Mouse (Mus musculus) cerebellum, adult 2 months (tissue): ENCODE measurements at regions not wholly inside any gene's neighbourhood (a gene's known extent, or its start where the extent isn't known, plus 50 kb on each side); places are given as distances from the start of the nearest gene placed in this dataset.

Experiments
- CTCF ChIP-seq: fragments of 200-500 bp; IDR thresholded peaks from 2 replicates; pipeline ENCODE4 v1.5.1; 2011; ENCODE audit warnings: low read depth, mild to moderate bottlenecking, control low read depth, low read length, moderate library complexity, borderline replicate concordance; ENCODE audit not compliant: insufficient read depth
- POLR2A ChIP-seq: fragments of 200-500 bp; IDR thresholded peaks from 2 replicates; pipeline ENCODE4 v1.6.1; 2011; ENCODE audit warnings: low read length, control low read depth, borderline replicate concordance; ENCODE audit not compliant: insufficient read depth

GRCm38 (mm10) chr12:68183858-68184257, 961.5 kb upstream of the Mdga2 start:
- no peak for TF ChIP-seq CTCF
- no peak for TF ChIP-seq POLR2A
